Mouse (Mus musculus) forebrain, embryonic 16.5 days (tissue): ENCODE data around the gene Setd4. TPM values are rescaled to one million over a fixed set of nuclear protein-coding genes. Genes with fewer than 3 reads are reported as not detected.
"Not testable (repeated sequence)": the region's sequence is repeated elsewhere in the genome, so short reads cannot be mapped to it uniquely, and the experiment has no call there.

ENCODE experiments used
- ATAC-seq: fragments of 200-750 bp; cut with Nextera tagmentation; 2 replicates; pipeline ENCODE4 v1.8.0; 2017; ENCODE audit warnings: mild to moderate bottlenecking, moderate library complexity
- H3K27ac ChIP-seq: fragments of 300-500 bp; sonication (generic); 2 replicates; pipeline ENCODE4 v1.5.1; 2014; ENCODE audit warnings: low read length, control low read depth
- H3K27me3 ChIP-seq: fragments of 300-500 bp; sonication (generic); replicated peaks from 2 replicates; pipeline ENCODE4 v1.6.1; 2014; ENCODE audit warnings: low read length; ENCODE audit not compliant: control insufficient read depth, insufficient read depth
- H3K36me3 ChIP-seq: fragments of 300-500 bp; sonication (generic); 2 replicates; pipeline ENCODE4 v1.6.1; 2014; ENCODE audit not compliant: control insufficient read depth, insufficient read depth
- H3K4me1 ChIP-seq: fragments of 300-500 bp; sonication (generic); replicated peaks from 2 replicates; pipeline ENCODE4 v1.6.1; 2014; ENCODE audit warnings: low read length; ENCODE audit not compliant: control insufficient read depth, insufficient read depth
- H3K4me2 ChIP-seq: fragments of 300-500 bp; sonication (generic); 2 replicates; pipeline ENCODE4 v1.6.1; 2014; ENCODE audit warnings: mild to moderate bottlenecking, low read length, control low read depth
- H3K4me3 ChIP-seq: fragments of 300-500 bp; sonication (generic); replicated peaks from 2 replicates; pipeline ENCODE4 v1.5.1; 2014; ENCODE audit warnings: mild to moderate bottlenecking, low read length, control low read depth
- H3K9ac ChIP-seq: fragments of 300-500 bp; sonication (generic); replicated peaks from 2 replicates; pipeline ENCODE4 v1.6.1; 2014; ENCODE audit warnings: low read depth, low read length, control low read depth
- H3K9me3 ChIP-seq: fragments of 300-500 bp; sonication (generic); 2 replicates; pipeline ENCODE4 v1.6.1; 2016; ENCODE audit warnings: low read length; ENCODE audit not compliant: control insufficient read depth
- WGBS: fragments of 180-500 bp; shearing (Covaris S2); extraction: QIAGEN DNeasy Blood & Tissue Kit; methylation state at CpG from one replicate; pipeline ENCODE4 v1.1.7; 2014; 5-methylcytosine and 5-hydroxymethylcytosine counted together
- polyA plus RNA-seq: library from polyadenylated mRNA; unstranded; fragments of >200 nt; fragmentation: Nextera tagmentation; extraction: Ambion mirVana; gene quantifications from 2 replicates; pipeline ENCODE4 v1.2.1, GENCODE M21; 2015

Gene Setd4
- polyA plus RNA-seq = 14.5 and 22.5 TPM in 2 replicates

- Histone ChIP-seq H3K4me3 (peak within 1 kb of the TSS; percentile 56), H3K36me3 (no peaks in the 10 kb centered on the region)
- under 1% methylated on average over 55 of the region's 55 CpGs for WGBS
Measured at GRCm38 (mm10) chr16:93603439-93604212, at the start of gene Setd4. Gene Setd4, minus strand, starts transcription at chr16:93604063.

GRCm38 (mm10) chr16:93648441-93649183, 44.7 kb upstream of the Setd4 start:
- WGBS = 84% methylated on average over 5 of the region's 5 CpGs
- no peak overlapping the region for H3K4me2 ChIP-seq
- no peaks in the 10 kb centered on the region for H3K27me3 ChIP-seq

More at GRCm38 (mm10) chr16:93603439-93604212, at the start of gene Setd4:
- Histone ChIP-seq H3K4me2 (peak within 1 kb of the TSS; percentile 99), H3K4me1 (peaks cover 14% of the 10 kb centered on the region), H3K9ac (peak within 1 kb of the TSS; percentile 71), H3K9me3 (no peaks in the 10 kb centered on the region), H3K27ac (peak within 1 kb of the TSS; percentile 92), H3K27me3 (no peaks in the 10 kb centered on the region)
- ATAC-seq = peak; percentile 89

DNA sequence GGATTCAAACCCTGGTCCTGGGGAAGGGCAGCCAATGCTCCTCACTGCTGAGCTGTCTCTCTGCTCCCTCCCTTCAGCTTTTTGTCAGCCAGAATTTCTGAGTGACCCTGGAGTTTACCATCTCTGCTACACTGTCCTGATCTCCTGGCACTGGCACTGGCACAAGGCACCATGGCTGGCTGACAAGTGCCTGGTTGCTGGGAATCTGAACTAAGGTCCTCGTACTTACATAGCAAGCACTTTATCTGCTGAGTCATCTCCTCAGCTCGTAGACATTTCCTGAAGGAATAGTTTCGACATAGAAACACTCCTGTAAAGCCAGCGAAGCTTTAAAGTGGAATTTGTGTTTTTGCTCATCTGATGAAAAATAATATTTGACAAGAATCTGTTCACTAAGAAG, 40.1 kb upstream of the Setd4 start:
- 82% methylated on average over 4 of the region's 4 CpGs for WGBS
- Histone ChIP-seq H3K4me2 (no peak overlapping the region), H3K4me1 (no peaks in the 10 kb centered on the region), H3K27me3 (no peaks in the 10 kb centered on the region), H3K4me3 (no peak overlapping the region), H3K36me3 (no peaks in the 10 kb centered on the region), H3K9me3 (no peaks in the 10 kb centered on the region), H3K9ac (no peak overlapping the region), H3K27ac (no peak overlapping the region)
- ATAC-seq = no peak

More at GRCm38 (mm10) chr16:93648441-93649183, 44.7 kb upstream of the Setd4 start:
- Histone ChIP-seq H3K9me3 (no peaks in the 10 kb centered on the region), H3K4me3 (no peak overlapping the region), H3K27ac (no peak overlapping the region), H3K9ac (no peak overlapping the region), H3K4me1 (no peaks in the 10 kb centered on the region), H3K36me3 (no peaks in the 10 kb centered on the region)
- no peak for ATAC-seq

- WGBS = 88% methylated on average over 23 of the region's 23 CpGs
- Histone ChIP-seq H3K9me3 (no peaks in the 10 kb centered on the region), H3K9ac (no peak within 1 kb of the TSS), H3K4me2 (no peak within 1 kb of the TSS), H3K27me3 (no peaks in the 10 kb centered on the region), H3K27ac (no peak within 1 kb of the TSS), H3K36me3 (no peaks in the 10 kb centered on the region), H3K4me1 (no peaks in the 10 kb centered on the region), H3K4me3 (no peak within 1 kb of the TSS)
- ATAC-seq = no peak
Measured at GRCm38 (mm10) chr16:93627761-93628400, 24.0 kb upstream of the Setd4 start, which contains the start of gene Gm5678. Gene Gm5678, plus strand, starts transcription at chr16:93628097.

DNA sequence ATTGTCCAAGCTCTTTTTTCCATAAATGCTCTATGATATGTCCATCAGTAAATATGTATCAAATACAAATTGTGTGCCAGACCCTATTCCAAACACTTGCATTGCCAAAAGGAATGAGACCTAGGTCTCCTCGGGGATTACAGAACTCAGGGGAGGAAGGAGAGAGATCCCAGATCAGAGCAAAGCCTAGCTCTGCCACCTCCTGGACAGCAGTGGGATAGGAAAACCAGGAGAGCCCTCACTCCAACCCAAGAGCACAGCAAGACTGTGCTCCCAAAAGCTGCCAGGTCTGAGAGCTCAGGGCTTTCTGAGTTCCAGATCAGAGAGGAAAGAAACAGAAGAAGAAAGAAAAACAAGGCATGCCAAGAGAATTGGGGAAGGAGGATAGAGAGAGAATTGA, 22.9 kb upstream of the Setd4 start:
- 29% methylated on average over 1 of the region's 1 CpGs for WGBS

DNA sequence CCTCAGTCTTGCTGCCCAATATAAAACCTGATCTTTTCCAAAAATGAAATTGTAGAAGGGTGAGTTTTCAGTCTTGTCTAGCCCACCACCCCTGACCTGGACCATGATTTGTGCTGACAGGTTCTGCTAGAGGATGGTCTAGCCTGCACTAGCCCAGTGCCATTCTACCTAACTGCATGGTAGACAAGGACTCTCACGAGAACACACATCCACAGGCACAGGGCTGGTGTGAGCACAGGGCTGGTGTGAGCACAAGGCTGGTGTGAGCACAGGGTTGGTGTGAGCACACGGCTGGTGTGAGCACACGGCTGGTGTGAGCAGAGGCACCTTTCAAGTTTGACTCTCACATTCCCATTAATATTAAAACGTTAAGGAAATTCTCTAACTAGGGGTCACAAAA, 20.8 kb upstream of the Setd4 start:
- Histone ChIP-seq H3K27ac (no peak overlapping the region), H3K4me2 (no peak overlapping the region), H3K9ac (no peak overlapping the region), H3K4me3 (no peak overlapping the region), H3K36me3 (no peaks in the 10 kb centered on the region), H3K9me3 (no peaks in the 10 kb centered on the region), H3K4me1 (no peaks in the 10 kb centered on the region), H3K27me3 (no peaks in the 10 kb centered on the region)
- no peak for ATAC-seq
- WGBS = 79% methylated on average over 4 of the region's 4 CpGs

More for the DNA sequence above, 22.9 kb upstream of the Setd4 start:
- Histone ChIP-seq H3K4me1 (no peaks in the 10 kb centered on the region), H3K9me3 (no peaks in the 10 kb centered on the region), H3K27ac (no peak overlapping the region), H3K36me3 (no peaks in the 10 kb centered on the region), H3K4me3 (no peak overlapping the region), H3K4me2 (no peak overlapping the region), H3K9ac (no peak overlapping the region), H3K27me3 (no peaks in the 10 kb centered on the region)
- no peak for ATAC-seq

DNA sequence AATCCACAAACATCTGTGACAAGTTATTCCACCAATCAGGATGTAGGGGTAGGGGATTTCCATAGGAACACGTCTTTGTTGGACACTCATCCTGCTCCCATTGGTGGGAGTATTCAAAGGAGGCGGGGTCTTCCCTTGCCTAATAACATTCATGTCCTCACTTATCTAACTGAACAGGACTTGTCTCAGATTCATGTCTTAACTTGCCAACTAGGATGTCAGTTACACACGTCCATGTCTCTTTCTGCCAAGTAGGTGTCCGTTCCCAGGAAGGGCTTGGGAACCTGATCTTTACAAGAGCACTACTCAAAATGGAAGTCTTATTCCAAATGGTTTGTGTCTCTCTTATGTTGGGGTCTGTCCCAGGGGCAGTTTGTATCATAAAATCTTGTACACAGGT, 19.9 kb upstream of the Setd4 start:
- H3K9ac ChIP-seq = not testable (repeated sequence)

GRCm38 (mm10) chr16:93615118-93615870, 11.4 kb upstream of the Setd4 start:
- ATAC-seq = no peak
- Histone ChIP-seq H3K9ac (no peak overlapping the region), H3K27ac (no peak overlapping the region), H3K36me3 (peaks cover 3% of the 10 kb centered on the region; the same call in 1 of the 2 replicates), H3K4me1 (no peaks in the 10 kb centered on the region), H3K4me2 (no peak overlapping the region), H3K9me3 (no peaks in the 10 kb centered on the region), H3K4me3 (no peak overlapping the region), H3K27me3 (no peaks in the 10 kb centered on the region)
- 40% methylated on average over 5 of the region's 5 CpGs for WGBS

More for the DNA sequence above, 19.9 kb upstream of the Setd4 start:
- not testable (repeated sequence) for H3K36me3 ChIP-seq, ATAC-seq, H3K4me3 ChIP-seq, H3K4me1 ChIP-seq, H3K4me2 ChIP-seq, H3K27me3 ChIP-seq, H3K27ac ChIP-seq, H3K9me3 ChIP-seq
- 95% methylated on average over 4 of the region's 4 CpGs for WGBS
